Mouse (Mus musculus): Measurements from ENCODE around the gene Trpt1.

DNA sequence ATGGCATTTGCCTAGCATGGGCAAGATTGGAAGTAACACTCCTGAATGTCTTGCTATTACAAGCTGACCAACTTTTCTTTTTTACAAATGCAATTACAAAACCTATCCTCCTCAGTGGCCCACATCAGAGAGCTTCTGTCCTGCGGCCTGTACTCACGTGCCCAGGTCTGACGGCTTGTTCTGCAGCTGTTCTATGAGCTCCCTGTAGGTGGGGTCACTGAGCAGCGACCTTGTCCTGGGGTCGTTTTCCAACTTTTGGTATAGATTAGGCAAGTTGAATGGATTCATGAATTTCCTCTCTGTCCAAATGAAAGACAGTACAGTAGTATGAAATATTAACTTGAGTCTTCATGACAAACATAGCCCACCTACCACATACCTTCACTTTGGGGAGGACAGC lies 38.1 kb downstream of the Trpt1 start:
- TF ChIP-seq CTCF (IDR thresholded peaks at IDR 0.05; ENCODE audit: extremely low read depth, insufficient read depth, low read length) (no peak), POLR2A (IDR thresholded peaks at IDR 0.05; ENCODE audit: extremely low read depth, insufficient read depth, low read length) (no peak)
